Mouse (Mus musculus) neutrophil, adult 5-6 weeks (primary cell): Measurements from ENCODE around the gene Mrps15. TPM values are rescaled to one million over a fixed set of nuclear protein-coding genes. Genes with fewer than 3 reads are reported as not detected.

Experiments used
- ATAC-seq: fragments of 151-379, 151-347 bp; 2 replicates; pipeline ENCODE4 v1.8.0; 2017; ENCODE audit warnings: mild to moderate bottlenecking, moderate TSS enrichment; ENCODE audit not compliant: insufficient number of reproducible peaks, poor library complexity, low FRiP score, severe bottlenecking; ENCODE audit errors: extremely low read depth
- total RNA-seq: library from RNA; stranded (forward); fragments of 200-1000 nt; gene quantifications from 2 replicates; pipeline ENCODE4 v1.2.3, GENCODE M21; 2017

The Mrps15 gene
- total RNA-seq, 1 experiment from 2014 or later = 61.3 TPM

GRCm38 (mm10) chr4:126103590-126104068 is 56.9 kb downstream of the Mrps15 start, which contains the start of gene Stk40:
Stk40 (plus strand) TSS chr4:126103957.
- peak; percentile 90 for ATAC-seq

GRCm38 (mm10) chr4:126104261-126105075 is 57.7 kb downstream of the Mrps15 start:
- ATAC-seq = no peak

Other genes starting within 250 kb of the Mrps15 start
- 2,879 and 3,175 TPM in 2 replicates for gene Csf3r, start 22.4 kb upstream of the Mrps15 start, total RNA-seq
- gene Oscp1, start 11.6 kb downstream of the Mrps15 start, total RNA-seq = 17.4 and 23.7 TPM in 2 replicates
- 19.4 and 29.0 TPM in 2 replicates for gene Lsm10, start 49.7 kb downstream of the Mrps15 start, total RNA-seq
- 65.2 and 66.7 TPM in 2 replicates for gene Stk40, start 57.0 kb downstream of the Mrps15 start, total RNA-seq
- gene Eva1b, start 100.8 kb downstream of the Mrps15 start, total RNA-seq = 3.1 and 4.4 TPM in 2 replicates
- 0.81 and 0.86 TPM in 2 replicates for gene Sh3d21, start 116.6 kb downstream of the Mrps15 start, total RNA-seq
- 378 and 401 TPM in 2 replicates for gene Thrap3, start 155.8 kb downstream of the Mrps15 start, total RNA-seq
- gene Map7d1, start 209.4 kb downstream of the Mrps15 start, total RNA-seq = 104 and 115 TPM in 2 replicates
- 33.1 and 37.7 TPM in 2 replicates for gene Trappc3, start 215.4 kb downstream of the Mrps15 start, total RNA-seq
- not detected in 2 replicates for gene Col8a2, start 239.9 kb downstream of the Mrps15 start, total RNA-seq